Mouse (Mus musculus) forebrain, postnatal 0 days (tissue): ENCODE measurements around the gene Glis2. TPM values are rescaled to one million over a fixed set of nuclear protein-coding genes. Genes with fewer than 3 reads are reported as not detected.

Source experiments
- ATAC-seq: fragments of 200-750 bp; cut with Nextera tagmentation; 2 replicates; pipeline ENCODE4 v1.8.0; 2017; ENCODE audit warnings: mild to moderate bottlenecking, moderate library complexity
- DNase-seq: peaks from one replicate; pipeline ENCODE4 v3.0.0-alpha.2; 2015
- H3K27ac ChIP-seq: fragments of 300-500 bp; sonication (generic); 2 replicates; pipeline ENCODE4 v1.5.1; 2014; ENCODE audit warnings: low read depth, mild to moderate bottlenecking, antibody characterized with exemption, low read length, moderate library complexity, mixed read lengths
- H3K27me3 ChIP-seq: fragments of 300-500 bp; sonication (generic); 2 replicates; pipeline ENCODE4 v1.6.1; 2014; ENCODE audit warnings: mild to moderate bottlenecking, low read length, mixed read lengths; ENCODE audit not compliant: insufficient read depth
- H3K36me3 ChIP-seq: fragments of 300-500 bp; sonication (generic); 2 replicates; pipeline ENCODE4 v1.6.1; 2014; ENCODE audit warnings: mild to moderate bottlenecking, moderate library complexity; ENCODE audit not compliant: insufficient read depth
- H3K4me1 ChIP-seq: fragments of 300-500 bp; sonication (generic); 2 replicates; pipeline ENCODE4 v1.6.1; 2014; ENCODE audit warnings: antibody characterized with exemption; ENCODE audit not compliant: insufficient read depth
- H3K4me2 ChIP-seq: fragments of 300-500 bp; sonication (generic); 2 replicates; pipeline ENCODE4 v1.6.1; 2014; ENCODE audit warnings: low read depth, mild to moderate bottlenecking, moderate library complexity
- H3K4me3 ChIP-seq: fragments of 300-500 bp; sonication (generic); 2 replicates; pipeline ENCODE4 v1.5.1; 2014; ENCODE audit warnings: low read depth, low read length, mixed read lengths
- H3K9ac ChIP-seq: fragments of 300-500 bp; sonication (generic); 2 replicates; pipeline ENCODE4 v1.6.1; 2014; ENCODE audit warnings: mild to moderate bottlenecking
- H3K9me3 ChIP-seq: fragments of 300-500 bp; sonication (generic); 2 replicates; pipeline ENCODE4 v1.6.1; 2016; ENCODE audit warnings: low read length
- CTCF ChIP-seq: sonication (generic); IDR thresholded peaks from 2 replicates; pipeline ENCODE4 v1.5.1; 2016; ENCODE audit warnings: antibody characterized with exemption, control low read depth, low read depth
- WGBS: fragments of 180-500 bp; shearing (Covaris S2); extraction: QIAGEN DNeasy Blood & Tissue Kit; methylation state at CpG from one replicate; pipeline ENCODE4 v1.1.7; 2014; 5-methylcytosine and 5-hydroxymethylcytosine counted together
- polyA plus RNA-seq: library from polyadenylated mRNA; unstranded; fragments of >200 nt; fragmentation: Nextera tagmentation; extraction: Ambion mirVana; gene quantifications from 2 replicates; pipeline ENCODE4 v1.2.1, GENCODE M21; 2015
- total RNA-seq: library from RNA; depleted of rRNA; stranded (reverse); fragments of >200 nt; gene quantifications from 2 replicates; pipeline ENCODE4 v1.2.3, GENCODE M21; 2014

Glis2 gene
- total and polyA plus RNA-seq, 2 experiments from 2014 or later, result 11.6 to 15.2 TPM

DNA sequence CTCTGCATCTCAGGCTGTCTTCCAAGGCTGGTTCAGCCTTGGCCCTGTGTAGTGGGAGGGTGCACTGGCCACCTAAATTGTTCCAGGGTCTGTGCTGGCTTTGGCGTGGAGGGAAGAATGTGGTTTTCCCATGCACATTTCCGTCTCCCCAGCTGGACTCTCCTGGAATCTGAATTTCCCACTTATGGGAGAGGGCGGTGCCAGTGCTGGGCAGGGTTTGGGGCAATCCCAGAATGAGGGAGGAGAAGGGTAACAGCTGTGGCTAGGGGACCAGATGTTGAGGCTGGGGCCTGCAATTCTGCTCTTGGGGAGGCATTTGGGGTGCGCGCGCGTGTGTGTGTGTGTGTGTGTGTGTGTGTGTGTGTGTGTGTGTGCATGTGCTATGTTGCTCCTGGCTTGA, 2.8 kb downstream of the Glis2 start:
- peaks cover 35% of the 10 kb centered on the region for H3K4me1 ChIP-seq
- H3K27me3 ChIP-seq, result no peaks in the 10 kb centered on the region
- H3K36me3 ChIP-seq, result no peaks in the 10 kb centered on the region
- H3K27ac ChIP-seq, result no peak overlapping the region
- DNase-seq (no peak), ATAC-seq (no peak)
- peak overlapping the region; percentile 79; the same call in 1 of the 2 replicates for H3K4me2 ChIP-seq
- no peak for TF ChIP-seq CTCF
- no peak overlapping the region for H3K9ac ChIP-seq
- WGBS, result 61% methylated on average over 7 of the region's 7 CpGs
- no peaks in the 10 kb centered on the region for H3K9me3 ChIP-seq
- no peak overlapping the region for H3K4me3 ChIP-seq

GRCm38 (mm10) chr16:4598041-4598440, 3.5 kb downstream of the Glis2 start:
- H3K4me1 ChIP-seq, result peaks cover 28% of the 10 kb centered on the region
- DNase-seq, result no peak
- no peaks in the 10 kb centered on the region for H3K27me3 ChIP-seq
- no peak overlapping the region for H3K4me2 ChIP-seq
- no peak overlapping the region for H3K27ac ChIP-seq
- no peaks in the 10 kb centered on the region for H3K36me3 ChIP-seq
- ATAC-seq, result no peak
- 76% methylated on average over 5 of the region's 5 CpGs for WGBS
- H3K9ac ChIP-seq, result no peak overlapping the region
- no peak for TF ChIP-seq CTCF
- H3K9me3 ChIP-seq, result no peaks in the 10 kb centered on the region
- no peak overlapping the region for H3K4me3 ChIP-seq

- no peak overlapping the region for H3K4me3 ChIP-seq
- WGBS, result 25% methylated on average over 6 of the region's 6 CpGs
- H3K9ac ChIP-seq, result no peak overlapping the region
- no peak for TF ChIP-seq CTCF
- no peaks in the 10 kb centered on the region for H3K9me3 ChIP-seq
- no peaks in the 10 kb centered on the region for H3K36me3 ChIP-seq
- peaks cover 27% of the 10 kb centered on the region for H3K4me1 ChIP-seq
- H3K4me2 ChIP-seq, result no peak overlapping the region
- ATAC-seq, result no peak
- H3K27ac ChIP-seq, result no peak overlapping the region
- DNase-seq, result no peak
- H3K27me3 ChIP-seq, result no peaks in the 10 kb centered on the region
Measured at GRCm38 (mm10) chr16:4598891-4599543, 4.5 kb downstream of the Glis2 start.

DNA sequence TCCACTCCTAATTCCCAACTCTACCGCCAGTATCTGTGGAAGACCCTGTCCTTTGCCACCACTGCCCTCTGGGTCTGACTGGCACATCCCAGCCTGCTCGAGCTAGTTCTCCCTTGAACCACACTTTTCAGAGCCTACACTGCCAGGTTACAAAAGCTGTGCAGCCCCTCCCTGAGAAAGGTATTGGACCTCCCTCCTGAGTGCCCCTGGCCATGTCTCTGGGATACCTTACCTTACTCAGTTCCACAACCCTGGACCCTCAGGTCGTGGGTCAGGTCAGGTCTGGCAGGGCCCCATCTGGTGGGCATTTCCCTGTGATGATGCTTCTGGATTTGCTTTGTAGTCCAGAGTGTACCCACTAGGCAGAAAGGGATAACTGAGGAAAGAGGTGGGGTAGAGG, 5.1 kb downstream of the Glis2 start:
- DNase-seq (no peak), ATAC-seq (no peak)
- peaks cover 27% of the 10 kb centered on the region for H3K4me1 ChIP-seq
- no peak overlapping the region for H3K4me3 ChIP-seq
- H3K4me2 ChIP-seq, result no peak overlapping the region
- no peak overlapping the region for H3K9ac ChIP-seq
- H3K27ac ChIP-seq, result no peak overlapping the region
- no peaks in the 10 kb centered on the region for H3K36me3 ChIP-seq
- no peaks in the 10 kb centered on the region for H3K27me3 ChIP-seq
- TF ChIP-seq CTCF, result no peak
- no peaks in the 10 kb centered on the region for H3K9me3 ChIP-seq
- 84% methylated on average over 3 of the region's 3 CpGs for WGBS

DNA sequence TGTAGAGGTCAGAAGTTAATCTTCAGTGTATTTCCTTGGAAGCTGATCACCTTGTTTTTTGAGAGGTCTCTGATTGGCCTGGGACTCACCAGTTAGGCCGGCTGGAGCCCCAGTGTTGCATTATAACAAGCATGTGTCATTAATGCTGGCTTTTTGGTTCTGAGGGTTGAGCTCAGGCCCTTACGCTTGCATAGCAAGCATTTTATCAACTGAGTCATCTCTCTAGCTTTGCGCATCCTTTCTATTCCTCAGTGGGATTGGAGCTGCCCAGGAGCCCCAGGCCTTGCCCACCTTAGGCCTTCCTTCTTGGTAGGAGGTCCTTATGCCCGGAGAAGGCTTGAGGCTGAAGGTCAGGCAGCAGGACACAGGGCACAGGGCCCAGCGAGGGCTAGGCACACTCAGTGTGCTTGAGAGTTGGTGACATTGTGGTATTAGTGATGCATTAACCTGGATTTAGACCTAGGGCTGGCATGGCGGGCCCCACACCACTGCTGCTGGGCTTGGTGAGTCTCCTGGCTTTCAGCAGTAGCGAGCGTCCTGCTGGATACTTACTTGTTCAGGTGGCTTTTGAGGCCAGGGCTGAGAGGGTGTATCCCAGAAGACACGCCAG, 6.3 kb downstream of the Glis2 start:
- Histone ChIP-seq H3K4me3 (no peak overlapping the region), H3K9ac (no peak overlapping the region), H3K27me3 (no peaks in the 10 kb centered on the region), H3K4me1 (peaks cover 21% of the 10 kb centered on the region), H3K27ac (no peak overlapping the region), H3K9me3 (no peaks in the 10 kb centered on the region), H3K4me2 (no peak overlapping the region), H3K36me3 (no peaks in the 10 kb centered on the region)
- DNase-seq (no peak), ATAC-seq (no peak)
- 86% methylated on average over 9 of the region's 9 CpGs for WGBS
- TF ChIP-seq CTCF, result no peak

- Histone ChIP-seq H3K4me3 (no peak overlapping the region), H3K4me1 (peaks cover 8% of the 10 kb centered on the region), H3K36me3 (no peaks in the 10 kb centered on the region), H3K9ac (no peak overlapping the region), H3K4me2 (no peak overlapping the region), H3K9me3 (no peaks in the 10 kb centered on the region), H3K27me3 (no peaks in the 10 kb centered on the region), H3K27ac (no peak overlapping the region)
- no peak for TF ChIP-seq CTCF
- DNase-seq (no peak), ATAC-seq (no peak)
- WGBS, result 22% methylated on average over 3 of the region's 3 CpGs
Measured at GRCm38 (mm10) chr16:4602189-4602588, 7.7 kb downstream of the Glis2 start.

GRCm38 (mm10) chr16:4602766-4603452, 8.4 kb downstream of the Glis2 start:
- H3K9ac ChIP-seq, result no peak overlapping the region
- H3K9me3 ChIP-seq, result no peaks in the 10 kb centered on the region
- H3K4me2 ChIP-seq, result no peak overlapping the region
- no peaks in the 10 kb centered on the region for H3K27me3 ChIP-seq
- 39% methylated on average over 7 of the region's 7 CpGs for WGBS
- DNase-seq (no peak), ATAC-seq (no peak)
- H3K36me3 ChIP-seq, result no peaks in the 10 kb centered on the region
- H3K4me1 ChIP-seq, result peaks cover 5% of the 10 kb centered on the region
- no peak overlapping the region for H3K27ac ChIP-seq
- no peak overlapping the region for H3K4me3 ChIP-seq
- TF ChIP-seq CTCF, result no peak
